Mouse (Mus musculus) CH12.LX (cell line): ENCODE data around the gene Vax1. TPM values are rescaled to one million over a fixed set of nuclear protein-coding genes. Genes with fewer than 3 reads are reported as not detected.

Experiments used
- DNase-seq: peaks from one replicate; pipeline ENCODE4 v3.0.0-alpha.2; 2013; ENCODE audit errors: extremely low read depth
- H3K27ac ChIP-seq: 2 replicates; pipeline ENCODE4 v1.5.1; 2012; ENCODE audit warnings: low read depth, mild to moderate bottlenecking, control low read depth, moderate library complexity; ENCODE audit not compliant: insufficient read depth
- H3K27me3 ChIP-seq: replicated peaks from 2 replicates; pipeline ENCODE3; 2012; ENCODE audit warnings: inconsistent platforms
- H3K36me3 ChIP-seq, 2 experiments: replicated peaks in 1 of 2; 2 replicates each; pipeline versions ENCODE3 to v1.6.1; 2012; ENCODE audit warnings: inconsistent platforms in 1 of 2, low read length in 1 of 2, mild to moderate bottlenecking in 1 of 2, mixed read lengths in 1 of 2, moderate library complexity in 1 of 2; ENCODE audit not compliant: control insufficient read depth in 1 of 2, insufficient read depth in 1 of 2
- H3K4me1 ChIP-seq, 2 experiments: 2 replicates each; pipeline ENCODE4 v1.6.1; 2012; ENCODE audit warnings: inconsistent platforms in 1 of 2, moderate library complexity in 1 of 2; ENCODE audit not compliant: insufficient read depth in 2 of 2, control insufficient read depth in 1 of 2
- H3K4me2 ChIP-seq: 2 replicates; pipeline ENCODE4 v1.6.1; 2012; ENCODE audit warnings: low read depth, mild to moderate bottlenecking, control low read depth; ENCODE audit not compliant: poor library complexity, insufficient read depth, severe bottlenecking
- H3K4me3 ChIP-seq, 3 experiments: fragments of 150-350 bp in 1 of 3; sonication (generic) in 1 of 3; replicated peaks in 1 of 3; 2 replicates each; pipeline versions ENCODE3 to v1.5.1; 2011 to 2012; ENCODE audit warnings: low read depth in 2 of 3, low read length in 2 of 3, mild to moderate bottlenecking in 2 of 3, moderate library complexity in 2 of 3, control low read depth in 1 of 3, improper control_type of control experiment in 1 of 3, inconsistent platforms in 1 of 3, mixed read lengths in 1 of 3; ENCODE audit not compliant: poor library complexity in 1 of 3
- H3K79me2 ChIP-seq: replicated peaks from 2 replicates; pipeline ENCODE4 v1.6.1; 2012; ENCODE audit warnings: mild to moderate bottlenecking, moderate library complexity; ENCODE audit not compliant: control insufficient read depth, poor library complexity, insufficient read depth, severe bottlenecking; ENCODE audit errors: extremely low read depth
- H3K9ac ChIP-seq: 2 replicates; pipeline ENCODE4 v1.6.1; 2012; ENCODE audit warnings: low read depth, mild to moderate bottlenecking, control low read depth, moderate library complexity; ENCODE audit not compliant: insufficient read depth
- H3K9me3 ChIP-seq: replicated peaks from 2 replicates; pipeline ENCODE3; 2012; ENCODE audit warnings: low read length, inconsistent platforms, mixed read lengths
- BHLHE40 ChIP-seq: IDR thresholded peaks from 2 replicates; pipeline ENCODE4 v1.6.1; 2011; ENCODE audit warnings: mild to moderate bottlenecking, low read depth, low read length, improper control_type of control experiment
- CHD1 ChIP-seq: IDR thresholded peaks from 2 replicates; pipeline ENCODE4 v1.6.1; 2012; ENCODE audit warnings: low read depth, low read length, improper control_type of control experiment, inconsistent platforms
- EP300 ChIP-seq: IDR thresholded peaks from 2 replicates; pipeline ENCODE4 v1.6.1; 2011; ENCODE audit warnings: low read length, improper control_type of control experiment
- HCFC1 ChIP-seq: IDR thresholded peaks from 2 replicates; pipeline ENCODE4 v1.6.1; 2012; ENCODE audit warnings: low read depth, mild to moderate bottlenecking, inconsistent platforms, low read length, improper control_type of control experiment
- MAZ ChIP-seq: IDR thresholded peaks from 2 replicates; pipeline ENCODE4 v1.6.1; 2012; ENCODE audit warnings: low read depth, mild to moderate bottlenecking, inconsistent platforms, low read length, improper control_type of control experiment, moderate library complexity
- MEF2A ChIP-seq: IDR thresholded peaks from 2 replicates; pipeline ENCODE4 v1.6.1; 2014; ENCODE audit warnings: low read depth, mild to moderate bottlenecking, inconsistent platforms, low read length, improper control_type of control experiment, borderline replicate concordance
- MXI1 ChIP-seq: IDR thresholded peaks from 2 replicates; pipeline ENCODE4 v1.6.1; 2011; ENCODE audit warnings: mild to moderate bottlenecking, low read depth, low read length, improper control_type of control experiment
- MYC ChIP-seq: IDR thresholded peaks from 2 replicates; pipeline ENCODE4 v1.6.1; 2011; ENCODE audit warnings: low read depth, mild to moderate bottlenecking, improper control_type of control experiment, low read length
- NRF1 ChIP-seq: IDR thresholded peaks from 2 replicates; pipeline ENCODE4 v1.6.1; 2014; ENCODE audit warnings: low read depth, mild to moderate bottlenecking, inconsistent platforms, low read length, improper control_type of control experiment, moderate library complexity
- POLR2A ChIP-seq: IDR thresholded peaks from 2 replicates; pipeline ENCODE4 v1.6.1; 2011; ENCODE audit warnings: low read depth, mild to moderate bottlenecking, improper control_type of control experiment, low read length
- RAD21 ChIP-seq: IDR thresholded peaks from 2 replicates; pipeline ENCODE4 v1.6.1; 2011; ENCODE audit warnings: low read depth, mild to moderate bottlenecking, low read length, improper control_type of control experiment, moderate library complexity
- UBTF ChIP-seq: IDR thresholded peaks from 2 replicates; pipeline ENCODE4 v1.6.1; 2012; ENCODE audit warnings: low read depth, mild to moderate bottlenecking, inconsistent platforms, low read length, improper control_type of control experiment, moderate library complexity
- USF1 ChIP-seq: IDR thresholded peaks from 2 replicates; pipeline ENCODE4 v1.6.1; 2014; ENCODE audit warnings: low read depth, mild to moderate bottlenecking, inconsistent platforms, low read length, improper control_type of control experiment
- USF2 ChIP-seq: conservative IDR thresholded peaks from 2 replicates; pipeline ENCODE4 v1.6.1; 2011; ENCODE audit warnings: low read depth, low read length, improper control_type of control experiment
- ZC3H11A ChIP-seq: IDR thresholded peaks from 2 replicates; pipeline ENCODE4 v1.6.1; 2012; ENCODE audit warnings: low read depth, mild to moderate bottlenecking, inconsistent platforms, low read length, improper control_type of control experiment
- ZKSCAN1 ChIP-seq: IDR thresholded peaks from 2 replicates; pipeline ENCODE4 v1.6.1; 2012; ENCODE audit warnings: low read depth, inconsistent platforms, low read length, improper control_type of control experiment, borderline replicate concordance
- ZMIZ1 ChIP-seq: IDR thresholded peaks from 2 replicates; pipeline ENCODE4 v1.6.1; 2012; ENCODE audit warnings: low read depth, mild to moderate bottlenecking, inconsistent platforms, low read length, improper control_type of control experiment
- dilution Hi-C: fragments of 300-500 bp; cut with MboI; formaldehyde crosslinking; loops from 2 replicates; pipeline ENCODE4 v1.14.3; 2020; ENCODE audit warnings: low sequenced_read_pairs; ENCODE audit not compliant: extremely low pct_unique_long_range_greater_than_20kb, extremely low pct_ligation_motif_present
- in situ Hi-C: fragments of 300-500 bp; cut with MboI; formaldehyde crosslinking; loops from 3 replicates; pipeline ENCODE4 v1.14.3; 2019; ENCODE audit warnings: low sequenced_read_pairs, low pct_ligation_motif_present, low pct_unique_long_range_greater_than_20kb, mixed read lengths
- polyA plus RNA-seq: library from polyadenylated mRNA; unstranded; fragments of >175 nt; gene quantifications from 2 replicates; pipeline ENCODE4 v1.2.1, GENCODE M21; 2012; ENCODE audit warnings: low read depth; ENCODE audit not compliant: insufficient read length
- total RNA-seq, 2 experiments: library from RNA; depleted of rRNA; stranded (reverse); fragments of 300-350 nt in 1 of 2; fragments of >200 nt in 1 of 2; gene quantifications; 2 replicates each; pipeline ENCODE4 v1.2.3; 2012 to 2014

The Vax1 gene
- total and polyA plus RNA-seq, 3 experiments, result not detected

- TF ChIP-seq MAZ, result no peak
- no peak for TF ChIP-seq MEF2A
- no peak for TF ChIP-seq NRF1
- Histone ChIP-seq H3K36me3 (no peaks in the 10 kb centered on the region), H3K27ac (no peak overlapping the region), H3K4me2 (no peak overlapping the region), H3K27me3 (no peaks in the 10 kb centered on the region), H3K9me3 (peaks cover 15% of the 10 kb centered on the region), H3K79me2 (no peaks in the 10 kb centered on the region), H3K9ac (no peak overlapping the region), H3K4me3 (no peak overlapping the region), H3K4me1 (no peaks in the 10 kb centered on the region)
- dilution Hi-C loops (no loop called here), in situ Hi-C loops (no loop called here)
- no peak for DNase-seq
Measured at GRCm38 (mm10) chr19:59171151-59171870, 1.5 kb upstream of the Vax1 start.

- H3K36me3 ChIP-seq, result no peaks in the 10 kb centered on the region
- no peak overlapping the region for H3K4me3 ChIP-seq
- no peak for TF ChIP-seq UBTF
- no peaks in the 10 kb centered on the region for H3K27me3 ChIP-seq
- no peak for DNase-seq
- dilution Hi-C loops (no loop called here), in situ Hi-C loops (no loop called here)
- H3K79me2 ChIP-seq, result no peaks in the 10 kb centered on the region
- H3K9me3 ChIP-seq, result peaks cover 15% of the 10 kb centered on the region
- no peak overlapping the region for H3K4me2 ChIP-seq
- H3K9ac ChIP-seq, result no peak overlapping the region
- H3K27ac ChIP-seq, result no peak overlapping the region
- H3K4me1 ChIP-seq, result no peaks in the 10 kb centered on the region
Measured at GRCm38 (mm10) chr19:59170766-59171095, 875 bp upstream of the Vax1 start.

- H3K27me3 ChIP-seq, result no peaks in the 10 kb centered on the region
- no peak for DNase-seq
Measured at GRCm38 (mm10) chr19:59169143-59169935, 517 bp downstream of the Vax1 start.

More at GRCm38 (mm10) chr19:59169143-59169935, 517 bp downstream of the Vax1 start:
- TF ChIP-seq ZKSCAN1 (no peak), RAD21 (no peak), ZC3H11A (no peak), BHLHE40 (no peak), ZMIZ1 (no peak), CHD1 (no peak), MXI1 (no peak), POLR2A (no peak), HCFC1 (no peak), USF1 (no peak), USF2 (no peak), EP300 (no peak), MYC (no peak)
- Histone ChIP-seq H3K4me2 (no peak overlapping the region), H3K36me3 (no peaks in the 10 kb centered on the region), H3K4me3 (no peak overlapping the region), H3K4me1 (no peaks in the 10 kb centered on the region), H3K79me2 (no peaks in the 10 kb centered on the region), H3K9me3 (peaks cover 15% of the 10 kb centered on the region), H3K27ac (no peak overlapping the region), H3K9ac (no peak overlapping the region)
- dilution Hi-C loops (no loop called here), in situ Hi-C loops (no loop called here)
